In the genomic region with DNA sequence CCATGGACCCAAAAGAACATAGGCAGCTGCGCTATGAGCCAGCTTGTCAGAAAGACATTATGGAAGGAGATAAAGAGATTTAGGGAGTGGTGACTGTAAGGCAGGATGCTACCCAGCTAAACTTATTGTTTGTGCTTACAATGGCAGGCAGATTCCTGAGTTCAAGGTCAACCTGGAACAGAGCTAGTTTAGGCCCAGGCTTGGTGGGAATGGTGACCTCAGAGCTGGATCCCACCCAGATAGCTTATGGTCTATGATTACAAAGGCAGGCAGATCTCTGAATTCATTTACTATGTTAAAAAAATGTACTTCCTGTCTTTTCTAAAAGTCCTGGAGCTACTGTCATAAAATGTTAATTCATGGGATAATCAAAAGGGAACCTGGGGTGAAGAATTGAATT, we compare ENCODE assay signal across 16 mouse cellular contexts.
"Had no signal": no experiment of that assay in that cellular context is flagged by ENCODE, and none has a peak within 500 bp of the region (broad histone marks: within the 10 kb centered on the region; RNA-seq: fewer than 3 reads in every experiment).

No protein-coding gene starts in this region.

- DNase-seq: retina, postnatal 1 day; right cerebral cortex, adult 18-20 months; right cerebral cortex, postnatal 14 days; right cerebral cortex, postnatal 25 days; right cerebral cortex, postnatal 4 days; spleen, adult 18-20 months; thymus, adult 18-20 months; thymus, adult 2 months; thymus, postnatal 14 days; thymus, postnatal 25 days; thymus, postnatal 36 days; thymus, postnatal 4 days had no signal

- H3K4me3 ChIP-seq: neural tube, embryonic 13.5 days; neural tube, embryonic 15.5 days; stomach, embryonic 15.5 days had no signal

- H3K4me1 ChIP-seq: stomach, embryonic 15.5 days had no signal

- H3K9me3 ChIP-seq: neural tube, embryonic 15.5 days; stomach, embryonic 15.5 days had no signal

- H3K4me2 ChIP-seq: neural tube, embryonic 13.5 days; neural tube, embryonic 15.5 days; stomach, embryonic 15.5 days had no signal

- H3K27ac ChIP-seq: neural tube, embryonic 13.5 days; neural tube, embryonic 15.5 days; stomach, embryonic 15.5 days; stomach, postnatal 0 days had no signal

- H3K36me3 ChIP-seq: neural tube, embryonic 15.5 days; stomach, embryonic 15.5 days had no signal

- H3K27me3 ChIP-seq: neural tube, embryonic 13.5 days; neural tube, embryonic 15.5 days; stomach, embryonic 15.5 days had no signal

- H3K9ac ChIP-seq: neural tube, embryonic 13.5 days; neural tube, embryonic 15.5 days; stomach, embryonic 15.5 days had no signal
